ENCODE assay signal across 21 mouse cellular contexts in the genomic region with DNA sequence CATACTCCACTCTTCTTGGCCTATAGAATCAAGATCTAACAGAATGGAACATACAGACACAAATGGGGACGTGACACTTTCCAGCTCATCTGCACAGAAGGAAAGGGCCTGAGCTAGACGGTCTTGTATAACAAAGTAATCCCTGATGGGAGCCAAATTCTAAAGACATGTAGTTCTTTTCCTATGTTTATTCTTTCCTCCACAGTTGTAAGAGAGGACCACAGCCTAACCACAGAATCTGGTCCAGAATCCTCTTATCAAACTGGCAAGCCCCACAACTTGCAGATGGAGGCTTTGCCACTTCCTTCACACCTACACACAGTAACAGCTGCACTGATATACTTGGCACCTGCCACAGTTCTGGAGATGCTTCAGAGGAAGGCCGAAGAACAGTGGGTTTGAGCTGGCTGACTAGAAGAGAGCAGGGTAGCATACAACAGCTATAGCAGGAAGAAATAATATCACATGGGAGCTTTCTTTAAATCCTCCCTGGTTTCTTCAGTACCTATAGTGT.
DNase-seq lines count a peak whose midpoint lies in the region; ATAC-seq and TF ChIP-seq lines count a peak whose summit lies in the region.
"Had no signal": no experiment of that assay in that cellular context is flagged by ENCODE, and none has a peak within 500 bp of the region (broad histone marks: within the 10 kb centered on the region; RNA-seq: fewer than 3 reads in every experiment).

No protein-coding gene starts in this region.

- no peaks in the 10 kb centered on the region for H3K79me2 ChIP-seq in heart, adult 2 months (replicated peaks; ENCODE audit: control insufficient read depth, insufficient read depth, low read length)

- no peak overlapping the region for H3K4me2 ChIP-seq in forebrain, embryonic 16.5 days (ENCODE audit: low read length)
- H3K4me2 ChIP-seq: hindbrain, embryonic 14.5 days; limb, embryonic 15.5 days; midbrain, embryonic 11.5 days had no signal

- ATAC-seq in forebrain, embryonic 16.5 days, result peak; percentile 93
- ATAC-seq: CD4-positive, CD25-positive, alpha-beta regulatory T cell, adult 4 months had no signal

- no peak overlapping the region for H3K9ac ChIP-seq in forebrain, embryonic 16.5 days (replicated peaks; ENCODE audit: low read depth, low read length)
- H3K9ac ChIP-seq in heart, adult 2 months (ENCODE audit: low read depth, low read length), result no peak overlapping the region
- H3K9ac ChIP-seq: hindbrain, embryonic 14.5 days; limb, embryonic 15.5 days had no signal

- no peak for TF ChIP-seq CTCF in heart, adult 2 months (IDR thresholded peaks at IDR 0.05)

- TF ChIP-seq POLR2A in heart, adult 2 months (IDR thresholded peaks at IDR 0.05; ENCODE audit: insufficient read depth, low read depth, low read length), result no peak

- DNase-seq in layer of hippocampus, adult 9-11 months, result peak; percentile 39
- DNase-seq in layer of hippocampus, postnatal 25 days (ENCODE audit: extremely low spot score in 1 of 2, low spot score in 1 of 2), result no peak
- DNase-seq in left cerebral cortex, adult 9 months (ENCODE audit: low spot score in 2 of 2), result peak; percentile 37 to 60
- DNase-seq in right cerebral cortex, postnatal 36 days (ENCODE audit: low spot score in 2 of 2), result peak; percentile 37 to 38
- no peak for DNase-seq in heart, adult 2 months
- no peak for DNase-seq in urinary bladder, postnatal 25 days (ENCODE audit: low spot score)
- no peak for DNase-seq in thymus, postnatal 14 days
- DNase-seq: adrenal gland, adult 2 months; cerebellum, adult 9-11 months; embryo, embryonic 11 days; gastrocnemius, adult 2 months; kidney, adult 11 months; lung, adult 18-20 months; lung, postnatal 4 days; retina, postnatal 1 day; thymus, adult 18-20 months had no signal

- no peaks in the 10 kb centered on the region for H3K27me3 ChIP-seq in forebrain, embryonic 16.5 days (replicated peaks; ENCODE audit: control insufficient read depth, insufficient read depth, low read length)
- no peaks in the 10 kb centered on the region for H3K27me3 ChIP-seq in heart, adult 2 months (ENCODE audit: control insufficient read depth, insufficient read depth, low read length)
- H3K27me3 ChIP-seq: limb, embryonic 15.5 days had no signal

- peak overlapping the region; percentile 23; the same call in 1 of the 2 replicates for H3K27ac ChIP-seq in forebrain, embryonic 16.5 days (ENCODE audit: low read length)
- no peak overlapping the region for H3K27ac ChIP-seq in heart, adult 2 months
- H3K27ac ChIP-seq: gastrocnemius, adult 2 months; hindbrain, embryonic 14.5 days; limb, embryonic 15.5 days had no signal

- no peak for TF ChIP-seq EP300 in heart, adult 2 months (IDR thresholded peaks at IDR 0.05; ENCODE audit: insufficient read depth, low read depth, low read length)

- intact Hi-C loops in heart, adult 2 months (cut with DNase I), result no loop called here

- 57% methylated on average over 3 of the region's 3 CpGs for WGBS in forebrain, embryonic 16.5 days
- WGBS in heart, adult 2 months, result 63% methylated on average over 3 of the region's 3 CpGs

- no peaks in the 10 kb centered on the region for H3K36me3 ChIP-seq in forebrain, embryonic 16.5 days (ENCODE audit: control insufficient read depth, insufficient read depth)
- no peaks in the 10 kb centered on the region for H3K36me3 ChIP-seq in heart, adult 2 months (ENCODE audit: control insufficient read depth, insufficient read depth, low read length)
- H3K36me3 ChIP-seq: limb, embryonic 15.5 days had no signal

- no peak overlapping the region for H3K4me3 ChIP-seq in forebrain, embryonic 16.5 days (replicated peaks; ENCODE audit: low read length)
- no peak overlapping the region for H3K4me3 ChIP-seq in heart, adult 2 months
- H3K4me3 ChIP-seq: gastrocnemius, adult 2 months; limb, embryonic 15.5 days had no signal

- H3K9me3 ChIP-seq in forebrain, embryonic 16.5 days (ENCODE audit: control insufficient read depth, low read length), result no peaks in the 10 kb centered on the region
- H3K9me3 ChIP-seq: limb, embryonic 15.5 days had no signal

- no peaks in the 10 kb centered on the region for H3K4me1 ChIP-seq in forebrain, embryonic 16.5 days (replicated peaks; ENCODE audit: control insufficient read depth, insufficient read depth, low read length)
- no peaks in the 10 kb centered on the region for H3K4me1 ChIP-seq in heart, adult 2 months (ENCODE audit: control insufficient read depth, insufficient read depth, low read length)
- H3K4me1 ChIP-seq: limb, embryonic 15.5 days had no signal

Comparison
In these comparisons a context has a peak if more than half of its experiments do, and no peak if none do; other contexts are left out.
1. DNase-seq: peak in layer of hippocampus, adult 9-11 months (single experiment), left cerebral cortex, adult 9 months (2 of 2) and right cerebral cortex, postnatal 36 days (2 of 2); none in layer of hippocampus, postnatal 25 days (0 of 2), heart, adult 2 months (0 of 2), urinary bladder, postnatal 25 days (single experiment) and thymus, postnatal 14 days (single experiment).